Mouse (Mus musculus) hematopoietic stem cell, adult 5-6 weeks (primary cell): ENCODE data around the gene Pkd1l1. TPM values are rescaled to one million over a fixed set of nuclear protein-coding genes. Genes with fewer than 3 reads are reported as not detected.

Experiments
- ATAC-seq, 2 experiments: fragments of 125-278 bp in 1 of 2; replicated peaks in 1 of 2; 2 replicates each; pipeline ENCODE4 v1.8.0; 2016 to 2017; ENCODE audit warnings: inconsistent platforms in 2 of 2, mild to moderate bottlenecking in 2 of 2, moderate number of reproducible peaks in 2 of 2, low read depth in 1 of 2, moderate TSS enrichment in 1 of 2; ENCODE audit not compliant: low FRiP score in 2 of 2, poor library complexity in 2 of 2, severe bottlenecking in 2 of 2, insufficient read depth in 1 of 2, low TSS enrichment in 1 of 2
- total RNA-seq: library from RNA; stranded (forward); fragments of 172-1452, 232-1000 nt; gene quantifications from 2 replicates; pipeline ENCODE4 v1.2.3, GENCODE M21; 2017

The Pkd1l1 gene
- total RNA-seq, 1 experiment from 2014 or later: not detected

DNA sequence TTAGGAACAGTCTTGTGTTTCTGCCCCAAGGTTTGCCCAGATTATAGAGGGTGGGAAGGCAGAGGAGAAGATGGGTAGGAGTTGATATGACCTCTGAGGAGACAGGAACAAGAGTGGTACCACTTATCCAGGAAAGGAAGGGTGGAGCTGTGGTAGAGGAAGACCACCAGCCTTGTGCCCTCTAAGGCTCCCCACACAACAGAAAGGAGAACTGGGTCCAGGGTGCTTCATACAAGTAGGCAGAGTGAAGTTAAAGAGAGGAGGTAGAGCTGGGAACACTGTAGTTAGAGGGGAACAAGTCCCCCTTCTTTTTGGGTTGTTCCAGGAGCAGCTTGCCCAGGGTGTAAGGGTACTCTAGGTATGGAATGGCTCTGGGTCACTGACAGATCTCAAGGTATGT is 125.0 kb downstream of the Pkd1l1 start:
- ATAC-seq: peak; percentile 14 to 47; a peak in 1 of 4 replicates

DNA sequence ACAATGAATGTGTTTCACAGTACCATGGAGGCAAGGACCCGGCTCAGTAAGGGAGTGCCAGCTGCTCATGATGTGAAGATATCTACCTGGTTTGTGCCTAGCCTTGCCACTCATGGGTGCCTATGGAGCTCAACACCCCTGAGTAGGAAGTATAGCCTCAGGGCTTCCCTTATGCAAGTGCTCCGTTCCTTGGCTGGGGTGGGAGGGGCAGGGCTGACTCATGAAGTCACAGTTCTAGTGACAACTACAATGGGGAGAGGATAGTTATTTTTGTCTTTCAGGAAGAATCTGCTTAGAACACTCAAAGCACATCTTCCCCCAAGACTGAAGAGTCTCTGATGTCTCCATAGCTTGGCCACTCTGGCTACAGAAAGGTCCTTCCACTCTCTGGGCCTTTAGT is 125.4 kb downstream of the Pkd1l1 start:
- peak; percentile 28 to 44; a peak in 2 of 4 replicates for ATAC-seq

DNA sequence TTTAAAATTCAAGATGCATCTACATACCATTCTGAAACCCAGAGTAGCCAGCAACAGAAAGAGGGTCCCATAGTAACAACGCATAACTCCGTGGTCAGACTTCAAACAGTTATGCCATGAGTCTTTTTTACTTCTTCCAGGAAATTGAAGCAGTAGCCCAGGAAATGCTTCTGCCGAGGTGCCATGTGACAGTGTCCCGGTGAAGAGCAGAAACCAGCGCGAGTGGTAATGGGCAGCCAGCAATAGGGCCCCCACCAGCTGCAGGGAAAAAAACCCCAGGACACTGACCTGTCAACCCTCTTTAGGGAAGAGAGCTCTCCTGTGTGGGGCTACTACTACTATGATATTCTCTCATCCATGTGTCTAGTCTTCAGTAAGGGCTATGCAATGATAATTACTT is 136.9 kb downstream of the Pkd1l1 start:
- ATAC-seq: no peak

DNA sequence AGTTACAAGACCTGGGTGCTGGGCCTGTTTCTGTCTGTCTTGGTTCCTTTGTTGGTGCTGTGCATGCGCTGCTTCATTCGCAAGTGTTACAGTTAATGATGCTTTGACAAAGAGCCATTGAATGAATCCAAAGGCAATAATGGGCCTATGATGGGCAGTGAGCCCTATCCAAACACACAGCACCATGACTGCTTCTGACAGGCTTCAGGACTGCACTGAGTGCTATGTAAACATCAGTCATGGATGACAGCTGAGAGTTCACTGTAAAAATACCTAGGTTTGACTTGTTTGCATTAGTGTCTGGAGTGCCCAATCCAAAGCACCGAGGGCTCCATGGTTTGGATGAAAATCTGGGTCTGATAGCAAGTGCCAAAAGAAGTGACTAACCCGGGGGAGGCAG is 138.9 kb downstream of the Pkd1l1 start:
- no peak for ATAC-seq

DNA sequence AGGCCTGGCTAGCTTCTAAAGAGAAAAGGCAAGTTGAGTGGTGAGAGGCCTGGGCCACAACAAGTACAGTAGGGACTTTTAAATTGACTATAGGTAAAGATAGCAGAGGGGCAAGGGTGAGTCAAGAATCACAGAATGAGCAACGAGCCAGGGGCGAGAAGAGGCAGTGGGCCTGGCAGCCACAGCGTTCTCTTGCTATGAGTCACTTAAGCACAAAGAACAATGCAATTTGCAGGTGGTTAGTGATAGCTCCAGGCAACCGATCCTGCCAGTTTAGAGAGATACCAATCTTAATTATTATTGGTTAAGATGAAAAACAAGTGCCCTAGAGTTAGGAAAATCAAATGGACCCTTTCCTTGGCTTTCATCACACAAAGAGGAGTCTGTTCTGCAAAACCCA is 142.5 kb downstream of the Pkd1l1 start:
- no peak for ATAC-seq

DNA sequence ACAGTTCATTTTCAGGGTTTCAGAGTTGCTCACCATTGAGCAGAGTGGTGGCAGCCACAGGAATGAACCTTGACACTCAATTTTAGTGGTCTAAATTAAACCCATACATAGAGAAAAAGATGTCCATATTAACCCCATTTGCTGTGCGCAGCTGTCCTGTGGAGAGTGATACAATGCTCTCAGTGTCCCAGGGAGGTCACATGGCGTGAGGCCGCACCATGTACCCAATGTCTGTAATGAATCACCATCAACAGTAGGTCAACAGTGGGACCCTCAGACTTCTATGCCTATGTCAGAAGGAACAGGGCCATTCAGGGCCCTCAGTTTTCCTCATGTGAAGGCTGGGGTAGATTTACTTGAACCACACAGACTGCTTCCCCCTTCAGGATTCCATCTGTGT is 143.5 kb downstream of the Pkd1l1 start:
- ATAC-seq: no peak

DNA sequence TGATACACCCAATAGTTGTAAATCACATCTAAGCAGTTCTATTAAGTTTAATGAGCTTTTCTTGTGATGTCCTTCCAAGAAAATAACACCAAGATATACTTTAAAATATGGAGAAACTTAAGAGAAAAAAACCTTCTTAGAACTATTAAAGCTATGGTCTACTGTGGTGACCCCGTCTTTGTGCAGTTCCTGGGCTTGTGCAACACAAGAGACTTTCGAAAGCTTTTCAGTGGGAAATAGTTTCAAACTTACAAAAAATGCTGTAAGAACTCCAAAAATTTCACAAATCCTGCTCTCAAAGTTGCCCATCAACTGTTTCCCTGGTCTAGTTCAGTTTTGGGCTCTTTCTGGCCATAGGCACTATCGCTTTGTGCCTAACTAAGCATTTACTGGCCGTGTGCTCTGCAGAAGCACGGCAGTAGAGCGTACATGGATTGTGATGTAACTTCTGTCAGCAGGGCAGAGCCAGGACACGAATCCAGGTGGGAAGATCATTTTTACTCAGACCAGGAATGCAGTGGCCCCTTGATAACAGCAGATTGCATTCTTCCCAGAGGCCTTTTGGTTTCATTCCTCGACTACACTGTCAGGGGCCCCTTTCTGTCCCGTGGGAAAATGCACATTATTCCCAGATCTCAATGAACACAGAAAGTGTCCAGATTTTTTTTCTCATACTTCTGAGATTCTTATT is 144.1 kb downstream of the Pkd1l1 start:
- ATAC-seq: peak in 1 of 2 experiments; percentile 39; a peak in 1 of 4 replicates

DNA sequence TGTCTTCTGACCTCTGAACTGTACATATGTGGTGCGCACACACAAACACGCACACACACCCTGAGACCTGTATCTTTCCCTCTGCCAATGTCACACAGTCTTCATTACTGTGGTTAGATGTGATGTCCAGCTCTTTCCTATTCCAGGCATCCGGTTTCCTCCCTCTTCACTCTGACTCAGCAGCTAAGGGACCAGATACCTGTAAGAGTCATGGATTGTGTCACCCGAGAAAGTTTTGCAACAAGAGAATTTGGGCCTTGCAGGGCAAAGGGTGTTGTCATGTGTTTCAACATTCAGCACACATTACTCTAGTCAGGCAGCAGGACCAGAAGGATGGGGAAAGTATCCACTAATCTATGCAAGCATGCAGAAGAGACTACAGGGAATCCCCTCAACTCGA is 146.5 kb downstream of the Pkd1l1 start:
- ATAC-seq: peak in 1 of 2 experiments; percentile 57; a peak in 2 of 4 replicates

DNA sequence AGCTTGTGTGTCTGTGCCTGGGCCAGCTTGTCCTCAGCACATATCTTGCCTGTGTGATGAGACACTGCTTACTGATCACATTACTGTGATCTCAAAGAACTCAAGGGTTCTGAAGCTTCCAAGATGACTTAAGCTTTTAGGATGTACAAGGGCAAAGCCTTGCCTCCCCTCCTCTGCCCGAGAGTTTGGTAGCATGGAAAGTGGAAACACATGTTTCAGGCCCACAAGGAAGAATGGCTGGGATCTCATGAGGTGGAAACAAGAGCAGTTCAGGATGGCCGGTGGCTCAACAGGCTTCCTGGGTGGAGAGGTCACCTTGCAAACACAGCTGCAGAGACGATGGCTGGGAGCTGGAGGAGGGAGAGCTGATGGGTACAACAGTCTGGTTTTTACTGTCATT is 147.0 kb downstream of the Pkd1l1 start:
- no peak for ATAC-seq

DNA sequence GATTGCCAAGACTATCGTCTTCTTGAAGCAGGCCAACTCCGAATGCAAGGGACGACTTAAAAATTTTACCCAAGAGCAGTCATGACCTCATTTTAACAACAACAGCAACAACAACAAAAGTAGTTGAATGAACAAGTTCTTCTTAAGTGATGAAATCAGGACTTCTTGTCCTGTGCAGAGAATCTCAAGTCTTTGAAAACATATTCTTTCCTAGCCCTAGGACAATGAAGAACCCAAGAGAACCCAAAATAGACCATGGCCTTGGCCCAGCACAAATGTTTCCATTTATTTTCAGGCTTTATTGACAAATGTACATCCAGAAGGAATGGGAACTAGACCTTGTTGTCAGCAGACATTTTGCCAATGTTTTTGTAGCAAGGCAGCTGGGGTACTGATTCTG is 147.7 kb downstream of the Pkd1l1 start:
- no peak for ATAC-seq

DNA sequence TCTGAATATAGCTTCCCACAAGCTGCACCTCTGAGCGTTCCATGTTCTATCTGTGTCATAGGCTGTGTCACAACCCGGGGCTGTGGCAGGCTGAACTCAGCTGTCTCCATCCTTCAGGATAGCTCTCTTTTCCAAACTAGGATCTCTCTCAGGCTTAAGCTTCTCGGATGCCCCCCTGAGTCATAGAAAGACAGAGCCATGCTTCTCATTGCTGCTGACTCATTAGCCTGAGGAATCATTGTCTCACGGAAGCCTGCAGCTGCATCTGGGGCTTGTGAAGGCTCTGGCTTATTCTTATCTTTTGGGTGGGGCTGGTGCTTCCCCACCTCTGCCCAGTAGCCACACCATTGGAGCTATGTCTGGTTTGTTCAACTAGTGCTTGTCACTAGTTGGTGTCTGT is 151.7 kb downstream of the Pkd1l1 start:
- ATAC-seq: no peak

DNA sequence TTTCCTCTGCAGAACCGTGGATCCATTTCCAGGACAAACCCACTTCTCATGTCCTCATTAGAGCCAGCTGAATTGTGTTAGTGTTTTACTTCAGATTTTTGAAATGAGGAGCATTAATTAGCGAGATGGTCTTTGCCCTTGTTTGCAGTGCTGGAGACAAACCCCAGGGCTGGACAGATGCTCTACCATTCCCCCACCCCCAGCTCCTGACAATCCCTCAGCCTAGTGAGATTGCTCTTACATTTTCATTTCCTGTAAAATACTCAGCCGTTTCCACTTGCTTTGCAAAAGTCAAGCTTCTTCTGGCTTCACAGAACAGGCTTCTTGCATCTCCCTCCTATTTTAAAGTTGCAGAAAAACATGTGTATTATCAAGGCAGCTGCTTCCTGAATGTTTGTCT is 155.7 kb downstream of the Pkd1l1 start:
- no peak for ATAC-seq

DNA sequence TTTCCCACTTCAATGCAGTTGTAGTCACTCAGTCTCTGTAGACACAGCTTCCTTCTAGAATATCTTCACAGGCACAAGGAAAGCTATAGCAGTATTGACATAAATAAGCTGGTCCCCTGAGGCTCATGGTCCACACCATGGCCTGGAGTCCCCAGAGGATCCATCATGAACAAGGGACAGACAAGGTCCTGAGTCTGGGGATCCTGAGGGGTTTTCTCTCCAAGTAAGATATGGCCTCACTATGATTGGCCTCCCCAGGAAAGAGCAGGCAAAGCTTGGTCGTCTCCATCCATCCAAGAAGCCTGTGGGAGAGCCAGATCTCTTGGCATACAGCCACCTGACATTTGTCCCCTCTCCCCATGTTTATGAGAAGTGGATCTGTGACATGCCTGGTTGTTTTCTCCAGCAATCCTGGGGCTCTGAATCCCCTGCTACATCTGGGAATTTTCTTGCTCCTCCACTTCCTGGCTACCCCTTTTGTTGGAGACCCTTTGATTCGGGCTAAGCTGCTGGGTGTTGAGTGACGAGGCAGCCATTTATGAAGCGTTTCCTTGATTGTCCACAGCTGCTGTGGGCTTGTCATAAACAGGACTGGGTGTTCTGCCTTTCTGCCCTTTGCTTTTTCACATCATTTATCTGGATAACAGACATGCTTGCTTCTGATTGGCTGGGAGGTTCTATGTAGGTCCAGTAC is 158.8 kb downstream of the Pkd1l1 start:
- ATAC-seq: no peak

DNA sequence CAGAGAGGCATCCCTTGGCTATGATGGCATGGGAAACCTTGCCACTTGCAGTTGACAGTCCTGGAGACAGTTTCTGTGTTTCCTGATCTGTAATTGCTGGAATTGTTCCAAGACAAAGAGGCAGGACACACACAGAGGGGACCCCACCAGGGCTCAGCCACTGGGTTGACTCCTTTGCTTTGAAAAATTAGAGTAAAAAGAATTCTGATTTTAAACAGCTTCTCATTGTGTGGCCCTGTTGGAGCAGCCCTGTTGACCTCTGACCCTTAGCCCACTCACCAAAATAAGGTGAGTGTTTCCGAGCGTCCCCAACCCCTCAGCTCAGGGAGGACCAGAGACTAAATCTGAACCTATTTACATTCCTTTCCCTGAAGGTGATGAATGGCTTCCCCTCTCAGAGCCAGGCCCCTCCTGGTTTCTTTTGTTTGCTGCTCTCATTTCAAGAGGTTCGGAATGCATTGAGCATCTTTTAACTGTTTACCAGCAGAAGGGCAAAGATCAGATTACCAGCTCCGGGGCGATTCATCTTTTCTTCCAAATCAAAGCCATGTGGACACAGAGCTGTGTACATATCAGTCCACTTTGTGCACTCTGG is 161.5 kb downstream of the Pkd1l1 start:
- ATAC-seq: no peak

DNA sequence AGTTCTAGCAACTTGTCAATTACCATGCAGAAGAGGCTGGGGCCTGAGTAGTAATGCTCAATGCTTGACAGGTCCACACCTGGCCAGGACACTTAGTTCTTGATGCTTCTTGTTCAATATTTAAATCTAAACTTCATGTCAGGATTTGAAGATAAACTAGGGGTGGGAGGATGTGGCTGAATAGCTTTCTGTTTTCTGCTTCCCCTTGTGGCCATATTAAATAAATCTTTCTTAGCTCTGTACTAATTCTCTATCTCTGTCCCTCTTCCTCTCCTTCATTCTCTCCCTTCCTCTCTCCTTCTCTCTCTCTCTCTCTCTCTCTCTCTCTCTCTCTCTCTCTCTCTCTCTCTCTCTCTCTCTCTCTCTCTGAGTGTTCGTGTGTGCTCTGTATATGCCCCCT is 163.4 kb downstream of the Pkd1l1 start:
- ATAC-seq: no peak

DNA sequence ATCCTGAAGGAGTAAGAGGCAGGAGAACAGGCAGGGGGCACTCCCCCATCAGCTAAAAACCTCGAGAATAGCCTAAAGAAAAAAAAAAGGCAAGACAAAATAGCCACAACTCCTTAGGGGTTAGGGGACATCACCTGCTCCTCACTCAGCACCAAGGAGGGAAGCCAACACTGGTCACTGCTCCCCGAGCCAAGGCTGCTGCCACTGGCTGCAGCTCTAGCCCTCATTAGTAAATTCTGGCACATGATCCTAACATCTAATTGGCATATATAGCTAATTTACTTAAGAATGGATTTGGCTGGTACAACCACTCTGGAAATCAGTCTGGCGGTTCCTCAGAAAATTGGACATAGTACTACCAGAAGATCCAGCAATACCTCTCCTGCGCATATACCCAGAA is 166.1 kb downstream of the Pkd1l1 start:
- ATAC-seq: no peak

DNA sequence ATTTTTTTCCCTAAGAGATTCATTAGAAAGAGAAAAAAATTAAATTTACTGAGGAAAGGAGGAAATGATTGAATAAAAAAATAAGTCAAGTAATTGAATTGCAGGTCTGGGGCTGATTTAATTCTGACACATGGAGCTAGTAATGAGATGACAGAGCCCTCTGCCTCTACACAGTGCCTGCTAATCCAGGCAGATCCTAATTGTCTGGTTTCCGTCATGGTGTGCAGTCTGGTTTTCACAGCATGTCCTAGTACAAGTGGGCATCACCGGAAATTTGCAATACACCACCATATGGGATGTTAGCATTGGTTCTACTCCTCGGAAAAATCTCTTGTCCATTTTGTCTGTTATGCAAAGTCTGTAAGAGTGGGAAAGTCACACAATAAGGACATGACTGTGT is 168.9 kb downstream of the Pkd1l1 start:
- no peak for ATAC-seq

DNA sequence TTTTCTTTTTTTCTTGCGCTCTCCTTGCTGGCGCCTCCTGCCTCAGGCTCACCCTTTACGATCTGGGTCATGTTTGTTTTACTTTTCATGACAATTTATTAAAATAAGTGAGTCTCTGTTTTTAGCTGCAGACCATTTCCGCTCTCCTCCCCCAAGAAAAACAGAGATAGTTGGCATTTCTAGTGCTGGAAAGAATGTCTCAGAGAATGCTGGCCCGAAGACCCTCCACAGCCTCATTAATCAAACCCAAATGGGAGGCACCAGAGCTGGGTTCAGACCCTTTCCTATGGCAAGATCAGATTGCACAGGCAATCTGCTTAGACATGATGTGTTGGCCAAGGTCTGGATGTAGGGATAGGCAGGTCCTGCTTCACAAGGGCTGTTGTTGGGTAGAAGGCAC is 175.6 kb downstream of the Pkd1l1 start:
- ATAC-seq: no peak

DNA sequence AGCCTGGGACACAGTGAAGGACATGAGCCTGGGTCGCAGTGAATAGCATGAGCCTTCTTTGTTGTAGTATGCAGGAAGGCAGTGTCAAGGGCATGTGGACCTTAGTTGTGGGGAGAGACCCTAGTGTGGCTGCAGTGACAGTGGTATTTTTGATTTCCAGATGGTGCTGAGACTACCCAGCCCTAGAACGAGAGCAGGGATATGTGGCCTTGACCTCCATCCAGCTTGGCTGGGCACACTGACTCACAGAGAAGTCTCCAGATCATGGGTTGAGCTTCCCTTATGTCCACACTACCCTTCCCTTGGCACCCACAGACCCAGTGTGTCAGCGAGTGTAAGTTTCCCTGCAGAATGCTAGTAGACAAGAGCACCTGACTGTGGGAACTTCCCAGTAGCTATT is 178.0 kb downstream of the Pkd1l1 start:
- ATAC-seq: no peak
